Mouse (Mus musculus) liver, embryonic 15.5 days (tissue): ENCODE data around the gene Myl12a. TPM values are rescaled to one million over a fixed set of nuclear protein-coding genes. Genes with fewer than 3 reads are reported as not detected.

ENCODE experiments used
- ATAC-seq: fragments of 200-750 bp; cut with Nextera tagmentation; 2 replicates; pipeline ENCODE4 v1.8.0; 2017; ENCODE audit warnings: moderate number of reproducible peaks, mild to moderate bottlenecking, moderate library complexity; ENCODE audit not compliant: insufficient read depth
- H3K27ac ChIP-seq: fragments of 300-500 bp; sonication (generic); replicated peaks from 2 replicates; pipeline ENCODE4 v1.5.1; 2015; ENCODE audit warnings: mild to moderate bottlenecking, inconsistent platforms
- H3K27me3 ChIP-seq: fragments of 300-500 bp; sonication (generic); 2 replicates; pipeline ENCODE4 v1.6.1; 2015; ENCODE audit warnings: mild to moderate bottlenecking, inconsistent platforms
- H3K36me3 ChIP-seq: fragments of 300-500 bp; sonication (generic); replicated peaks from 2 replicates; pipeline ENCODE4 v1.6.1; 2015; ENCODE audit warnings: moderate library complexity, mild to moderate bottlenecking, inconsistent platforms
- H3K4me1 ChIP-seq: fragments of 300-500 bp; sonication (generic); replicated peaks from 2 replicates; pipeline ENCODE4 v1.6.1; 2015; ENCODE audit warnings: inconsistent platforms
- H3K4me2 ChIP-seq: fragments of 300-500 bp; sonication (generic); 2 replicates; pipeline ENCODE4 v1.6.1; 2015; ENCODE audit warnings: moderate library complexity, mild to moderate bottlenecking, inconsistent platforms
- H3K4me3 ChIP-seq: fragments of 300-500 bp; sonication (generic); replicated peaks from 2 replicates; pipeline ENCODE4 v1.5.1; 2015; ENCODE audit warnings: mild to moderate bottlenecking, inconsistent platforms
- H3K9ac ChIP-seq: fragments of 300-500 bp; sonication (generic); 2 replicates; pipeline ENCODE4 v1.6.1; 2015; ENCODE audit warnings: moderate library complexity, mild to moderate bottlenecking, inconsistent platforms
- H3K9me3 ChIP-seq: fragments of 300-500 bp; sonication (generic); replicated peaks from 2 replicates; pipeline ENCODE4 v1.6.1; 2016; ENCODE audit warnings: inconsistent platforms
- WGBS: fragments of 180-500 bp; shearing (Covaris S2); methylation state at CpG from one replicate; pipeline ENCODE4 v1.1.7; 2015; ENCODE audit warnings: mixed read lengths; ENCODE audit not compliant: insufficient replicate concordance; 5-methylcytosine and 5-hydroxymethylcytosine counted together
- polyA plus RNA-seq: library from polyadenylated mRNA; unstranded; fragments of >200 nt; fragmentation: Nextera tagmentation; extraction: Ambion mirVana; gene quantifications from 2 replicates; pipeline ENCODE4 v1.2.1, GENCODE M21; 2015

Gene Myl12a
- polyA plus RNA-seq, result 172 and 186 TPM in 2 replicates

DNA sequence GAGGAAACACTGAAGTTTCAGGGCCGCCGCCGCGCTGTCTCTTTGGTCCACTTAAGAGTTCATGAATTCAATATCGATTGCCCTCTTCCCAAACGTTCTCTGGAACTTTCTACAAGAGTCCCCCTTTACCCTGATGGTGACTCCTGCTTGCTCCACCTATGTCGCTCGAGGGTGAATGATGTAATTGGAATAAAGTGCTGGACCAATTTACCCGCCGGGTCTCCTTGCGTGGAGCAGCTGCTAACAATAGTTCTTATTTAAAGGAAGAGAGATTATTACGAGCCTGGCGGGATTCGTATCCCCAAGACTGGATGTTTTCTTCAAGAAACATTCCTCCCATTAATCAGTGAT is at the start of gene Myl12a:
Myl12a (minus strand) TSS at position 135 of the 351 bp plus-strand sequence.
- ATAC-seq, result peak; percentile 29; the same call in 1 of the 2 replicates
- Histone ChIP-seq H3K9ac (peak within 1 kb of the TSS; percentile 96), H3K36me3 (peaks cover 5% of the 10 kb centered on the region; the same call in 1 of the 2 replicates), H3K9me3 (no peaks in the 10 kb centered on the region), H3K27ac (peak within 1 kb of the TSS; percentile 98), H3K4me2 (peak within 1 kb of the TSS; percentile 81), H3K4me1 (peaks cover 50% of the 10 kb centered on the region), H3K4me3 (peak within 1 kb of the TSS; percentile 94), H3K27me3 (no peaks in the 10 kb centered on the region)
- 14% methylated on average over 14 of the region's 14 CpGs for WGBS

DNA sequence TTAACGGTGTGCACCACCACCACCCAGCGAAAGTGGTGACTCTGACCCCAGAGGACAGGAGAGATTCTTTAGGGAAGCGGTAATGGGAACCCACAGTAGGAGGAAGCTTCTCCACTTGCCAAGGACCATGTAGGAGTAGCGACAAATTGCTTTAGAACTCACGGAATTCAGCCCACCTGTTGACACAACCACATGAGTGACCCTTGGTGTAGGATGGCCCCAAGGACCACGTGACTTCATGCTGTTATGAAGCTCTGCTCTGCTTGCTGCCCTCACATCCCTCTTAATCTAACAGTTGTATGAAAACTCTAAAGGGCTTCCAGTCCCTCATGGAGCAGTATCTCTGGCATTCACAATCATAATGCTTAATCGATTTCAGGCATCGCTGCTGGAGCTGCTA is 46.6 kb upstream of the Myl12a start:
- no peak overlapping the region for H3K27ac ChIP-seq
- no peak overlapping the region for H3K4me2 ChIP-seq
- ATAC-seq, result no peak
- H3K9ac ChIP-seq, result no peak overlapping the region
- H3K4me3 ChIP-seq, result no peak overlapping the region
- H3K36me3 ChIP-seq, result no peaks in the 10 kb centered on the region
- H3K27me3 ChIP-seq, result no peaks in the 10 kb centered on the region
- WGBS, result 65% methylated on average over 8 of the region's 8 CpGs
- no peaks in the 10 kb centered on the region for H3K9me3 ChIP-seq
- no peaks in the 10 kb centered on the region for H3K4me1 ChIP-seq

DNA sequence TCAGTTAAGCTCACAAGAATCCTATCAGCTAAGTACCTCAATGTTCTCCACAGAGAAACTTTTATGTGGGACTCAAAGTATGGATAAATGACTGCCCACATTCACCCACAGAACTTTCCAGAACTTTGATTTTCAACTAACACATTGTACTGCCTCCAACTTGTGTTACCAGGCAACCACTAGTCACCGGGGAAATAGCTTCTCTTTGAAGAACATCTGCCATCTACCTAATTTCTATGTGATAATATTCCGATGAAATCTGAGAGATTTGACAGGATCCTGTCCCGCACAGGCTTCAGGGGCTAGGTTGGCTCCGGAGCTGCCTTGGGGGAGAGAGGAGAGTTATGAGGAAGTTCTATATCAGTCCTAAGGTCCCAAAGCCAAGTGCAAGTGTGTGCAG is 44.2 kb upstream of the Myl12a start:
- Histone ChIP-seq H3K9me3 (no peaks in the 10 kb centered on the region), H3K27me3 (no peaks in the 10 kb centered on the region), H3K36me3 (no peaks in the 10 kb centered on the region), H3K27ac (no peak overlapping the region), H3K4me3 (no peak overlapping the region), H3K4me2 (no peak overlapping the region), H3K4me1 (no peaks in the 10 kb centered on the region), H3K9ac (no peak overlapping the region)
- no peak for ATAC-seq
- WGBS, result 69% methylated on average over 4 of the region's 4 CpGs

DNA sequence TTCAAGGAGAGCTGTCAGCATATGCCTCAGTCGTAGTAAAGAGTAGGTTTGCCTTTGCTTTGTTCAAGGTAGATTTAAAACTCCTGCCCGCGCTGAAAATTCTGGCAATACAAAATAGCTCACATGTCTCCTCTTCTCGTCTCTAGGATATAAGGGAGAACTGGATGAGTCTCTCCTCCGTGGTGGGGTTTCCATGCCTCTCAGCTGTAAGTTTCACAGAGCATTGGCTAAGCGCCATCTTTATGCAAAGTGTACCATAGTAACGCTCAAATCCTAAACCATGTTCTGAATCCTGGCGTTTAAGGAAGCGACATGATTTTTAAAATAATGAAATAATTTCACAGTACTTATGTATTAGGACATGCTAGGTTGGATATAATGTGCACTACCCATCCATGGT is 42.9 kb upstream of the Myl12a start:
- Histone ChIP-seq H3K4me1 (no peaks in the 10 kb centered on the region), H3K4me3 (no peak overlapping the region), H3K9me3 (no peaks in the 10 kb centered on the region), H3K27ac (no peak overlapping the region), H3K36me3 (no peaks in the 10 kb centered on the region), H3K27me3 (no peaks in the 10 kb centered on the region), H3K4me2 (no peak overlapping the region), H3K9ac (no peak overlapping the region)
- WGBS, result 71% methylated on average over 9 of the region's 9 CpGs
- ATAC-seq, result no peak

DNA sequence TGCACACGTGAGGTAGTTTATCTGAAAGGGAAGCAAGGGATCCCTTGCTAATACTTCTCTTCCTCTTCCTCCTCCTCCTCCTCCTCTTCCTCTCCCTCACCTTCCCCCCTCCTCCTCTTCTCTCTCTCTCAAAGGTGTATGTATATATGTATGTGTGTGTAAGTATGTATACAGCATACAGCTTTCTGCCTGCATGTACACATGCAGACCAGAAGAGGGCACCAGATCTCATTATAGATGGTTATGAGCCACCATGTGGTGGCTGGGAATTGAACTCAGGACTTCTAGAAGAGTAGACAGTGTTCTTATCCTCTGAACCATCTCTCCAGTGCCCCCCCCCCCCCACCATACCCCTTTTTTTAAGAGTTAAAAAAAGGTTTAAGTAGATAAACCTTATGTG is 40.0 kb upstream of the Myl12a start:
- Histone ChIP-seq H3K9me3 (no peaks in the 10 kb centered on the region), H3K9ac (no peak overlapping the region), H3K4me3 (no peak overlapping the region), H3K27ac (no peak overlapping the region), H3K27me3 (no peaks in the 10 kb centered on the region), H3K4me1 (no peaks in the 10 kb centered on the region), H3K4me2 (no peak overlapping the region), H3K36me3 (no peaks in the 10 kb centered on the region)
- ATAC-seq, result no peak
- 36% methylated on average over 1 of the region's 1 CpGs for WGBS

DNA sequence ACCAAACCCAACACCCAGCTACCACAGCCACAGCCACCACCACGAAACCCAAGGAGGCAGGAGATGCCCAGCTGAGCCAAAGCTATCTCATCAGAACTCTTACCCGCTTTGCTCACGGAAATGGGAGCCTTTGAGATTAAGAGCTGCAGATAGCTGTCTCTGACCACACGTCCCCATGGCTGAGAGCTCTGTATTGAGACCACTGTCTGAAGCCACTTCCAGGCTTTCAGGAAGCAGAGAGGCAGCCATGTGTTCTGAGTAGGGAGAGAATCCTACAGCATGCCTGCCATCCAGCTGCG is 37.9 kb upstream of the Myl12a start:
- WGBS, result 23% methylated on average over 5 of the region's 5 CpGs
- Histone ChIP-seq H3K4me1 (no peaks in the 10 kb centered on the region), H3K9ac (no peak overlapping the region), H3K9me3 (no peaks in the 10 kb centered on the region), H3K27me3 (no peaks in the 10 kb centered on the region), H3K27ac (no peak overlapping the region), H3K36me3 (no peaks in the 10 kb centered on the region), H3K4me2 (no peak overlapping the region), H3K4me3 (no peak overlapping the region)
- no peak for ATAC-seq

DNA sequence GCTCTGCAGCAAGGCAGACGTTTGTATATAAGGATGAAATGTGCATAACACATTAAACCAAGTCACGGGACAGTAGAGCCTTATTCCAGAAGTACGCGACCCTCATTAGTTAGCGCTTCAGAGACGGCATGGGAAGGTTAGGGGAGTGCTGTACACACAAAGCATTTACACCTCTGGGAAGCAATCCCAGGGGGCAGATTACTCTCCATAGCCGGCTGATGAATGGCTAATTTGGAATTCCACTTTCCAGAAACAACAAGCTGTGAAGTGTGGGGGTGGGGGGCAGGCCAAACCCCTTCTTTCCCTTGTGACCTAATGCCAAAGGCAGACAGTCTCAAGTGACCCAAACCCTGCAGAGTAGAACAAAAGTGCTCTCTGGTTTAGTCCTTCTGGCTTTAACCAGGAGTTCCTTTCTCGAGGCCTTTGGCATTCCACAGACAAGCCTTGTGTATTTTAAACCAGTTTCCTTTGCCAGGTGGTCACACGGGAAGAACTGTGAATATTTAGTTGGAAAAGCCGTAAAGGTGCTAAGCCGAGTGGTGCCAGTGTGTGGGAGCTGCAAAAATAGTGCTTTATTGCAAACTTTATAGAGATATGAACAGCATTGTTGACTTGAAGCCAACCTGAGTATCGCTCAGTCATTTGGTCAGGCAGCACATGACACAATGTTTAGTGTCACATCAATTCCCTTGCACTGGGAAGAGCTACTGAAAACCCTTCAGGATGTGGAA is 37.3 kb upstream of the Myl12a start:
- no peak overlapping the region for H3K27ac ChIP-seq
- no peak overlapping the region for H3K4me3 ChIP-seq
- no peak overlapping the region for H3K4me2 ChIP-seq
- no peaks in the 10 kb centered on the region for H3K4me1 ChIP-seq
- no peaks in the 10 kb centered on the region for H3K9me3 ChIP-seq
- no peak for ATAC-seq
- H3K36me3 ChIP-seq, result no peaks in the 10 kb centered on the region
- no peak overlapping the region for H3K9ac ChIP-seq
- 63% methylated on average over 12 of the region's 12 CpGs for WGBS
- H3K27me3 ChIP-seq, result no peaks in the 10 kb centered on the region

DNA sequence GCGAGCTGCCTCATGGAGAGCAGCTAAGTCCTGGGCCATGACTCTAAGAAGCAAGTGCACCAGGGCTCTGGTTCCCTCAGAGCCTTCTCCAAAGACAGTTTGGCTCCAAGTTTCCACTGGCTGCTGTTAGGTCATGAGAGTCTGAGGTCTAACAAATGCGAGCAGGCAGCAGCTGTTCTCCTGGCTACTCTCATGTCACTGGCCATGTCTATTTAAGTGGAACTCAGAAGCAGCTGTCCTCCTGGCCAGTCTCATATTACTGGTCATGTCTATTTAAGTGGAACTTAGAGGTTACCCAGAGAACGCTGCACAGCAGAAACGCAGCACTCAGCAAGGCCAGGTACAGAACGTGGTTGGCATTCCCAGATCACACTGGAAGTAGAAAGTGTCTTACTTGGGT is 36.1 kb upstream of the Myl12a start:
- Histone ChIP-seq H3K4me2 (no peak overlapping the region), H3K9ac (no peak overlapping the region), H3K4me1 (no peaks in the 10 kb centered on the region), H3K36me3 (no peaks in the 10 kb centered on the region), H3K27ac (no peak overlapping the region), H3K27me3 (no peaks in the 10 kb centered on the region), H3K9me3 (no peaks in the 10 kb centered on the region), H3K4me3 (no peak overlapping the region)
- 71% methylated on average over 5 of the region's 5 CpGs for WGBS
- no peak for ATAC-seq

DNA sequence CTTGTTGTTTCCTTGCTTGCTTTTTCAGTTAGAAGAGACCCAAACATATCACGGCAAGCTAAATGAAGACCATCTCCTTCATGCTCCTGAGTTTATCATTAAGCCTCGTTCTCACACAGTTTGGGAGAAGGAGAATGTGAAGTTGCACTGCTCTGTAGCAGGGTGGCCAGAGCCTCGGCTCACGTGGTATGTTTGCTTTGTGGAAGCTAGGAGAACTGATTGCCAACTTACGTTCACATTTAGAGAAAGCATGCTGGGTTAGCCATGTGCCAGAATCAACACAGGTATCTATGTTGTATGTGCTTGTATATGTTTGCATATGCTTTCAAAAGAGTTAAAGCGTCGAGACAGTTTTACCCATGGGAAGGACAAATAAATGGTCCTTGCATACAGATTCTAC is 34.5 kb upstream of the Myl12a start:
- Histone ChIP-seq H3K4me1 (no peaks in the 10 kb centered on the region), H3K27ac (no peak overlapping the region), H3K9me3 (no peaks in the 10 kb centered on the region), H3K27me3 (no peaks in the 10 kb centered on the region), H3K36me3 (no peaks in the 10 kb centered on the region), H3K4me3 (no peak overlapping the region), H3K4me2 (no peak overlapping the region), H3K9ac (no peak overlapping the region)
- 72% methylated on average over 7 of the region's 7 CpGs for WGBS
- ATAC-seq, result no peak

DNA sequence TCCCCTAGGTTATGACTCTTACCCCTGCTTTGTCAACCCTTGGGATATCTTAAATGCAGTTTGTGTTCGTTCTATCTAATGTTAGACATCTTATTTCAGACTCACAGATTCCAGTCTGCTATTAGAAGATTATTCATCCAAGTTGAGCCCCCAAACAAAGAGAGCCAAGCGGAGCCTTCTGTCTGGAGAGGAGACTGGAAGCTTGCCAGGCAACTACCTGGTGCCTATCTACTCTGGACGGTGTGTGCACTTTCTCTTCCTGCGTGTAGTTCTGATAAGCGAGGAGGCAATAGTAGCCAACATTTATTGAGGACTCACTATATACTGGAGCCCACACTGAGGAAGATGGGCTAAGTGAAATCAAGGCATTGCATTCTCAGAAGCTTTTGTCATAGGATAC is 31.8 kb upstream of the Myl12a start:
- Histone ChIP-seq H3K36me3 (no peaks in the 10 kb centered on the region), H3K4me1 (no peaks in the 10 kb centered on the region), H3K27ac (no peak overlapping the region), H3K27me3 (no peaks in the 10 kb centered on the region), H3K4me3 (no peak overlapping the region), H3K9me3 (no peaks in the 10 kb centered on the region), H3K9ac (no peak overlapping the region), H3K4me2 (no peak overlapping the region)
- whole genome bisulfite sequencing, result 42% methylated on average over 5 of the region's 5 CpGs
- ATAC-seq, result no peak

DNA sequence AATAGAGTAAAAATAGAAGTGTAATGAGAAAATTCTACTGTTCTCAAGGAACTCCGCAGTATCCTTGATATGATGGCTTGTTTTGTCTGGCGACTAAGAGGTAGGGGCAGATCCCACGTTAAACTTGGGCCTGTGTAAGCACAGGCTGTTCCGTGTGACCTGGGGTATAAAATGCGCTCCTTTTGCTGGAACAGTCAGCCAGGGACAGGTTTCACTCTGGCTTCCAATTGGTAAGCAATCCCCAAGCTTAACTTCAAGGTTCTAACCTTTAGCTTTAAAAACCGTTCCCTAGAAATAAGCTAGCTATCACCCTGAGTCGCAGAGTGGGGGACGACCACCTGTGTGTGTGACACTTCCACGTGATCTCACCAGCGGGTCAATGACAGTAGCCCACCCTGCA is 30.0 kb upstream of the Myl12a start:
- Histone ChIP-seq H3K4me2 (no peak overlapping the region), H3K9ac (no peak overlapping the region), H3K4me1 (no peaks in the 10 kb centered on the region), H3K36me3 (no peaks in the 10 kb centered on the region), H3K27me3 (no peaks in the 10 kb centered on the region), H3K4me3 (no peak overlapping the region), H3K9me3 (no peaks in the 10 kb centered on the region), H3K27ac (no peak overlapping the region)
- 78% methylated on average over 10 of the region's 10 CpGs for WGBS
- no peak for ATAC-seq

DNA sequence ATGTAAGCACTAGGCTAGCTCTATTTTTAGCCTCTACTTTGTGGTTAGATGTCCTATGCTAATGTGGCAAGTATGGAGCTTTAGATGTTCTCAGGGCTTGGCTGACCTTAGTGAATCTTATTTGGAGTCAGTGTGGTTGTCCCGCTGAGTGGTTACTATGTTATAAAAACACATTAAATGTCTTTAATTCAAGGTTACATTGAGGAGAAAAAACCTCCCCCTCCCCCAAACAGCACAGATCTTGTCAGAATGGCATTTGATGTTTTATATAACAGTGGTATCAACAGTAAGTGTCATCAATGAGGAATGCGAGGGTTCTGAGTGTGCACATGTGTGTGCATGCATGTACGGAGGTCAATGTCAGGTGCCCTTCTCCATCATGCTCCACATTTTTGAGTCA is 24.5 kb upstream of the Myl12a start:
- H3K4me1 ChIP-seq, result no peaks in the 10 kb centered on the region
- no peaks in the 10 kb centered on the region for H3K9me3 ChIP-seq
- no peak overlapping the region for H3K27ac ChIP-seq
- no peaks in the 10 kb centered on the region for H3K27me3 ChIP-seq
- H3K4me2 ChIP-seq, result no peak overlapping the region
- H3K9ac ChIP-seq, result no peak overlapping the region
- H3K36me3 ChIP-seq, result no peaks in the 10 kb centered on the region
- WGBS, result 65% methylated on average over 3 of the region's 3 CpGs
- no peak for ATAC-seq
- H3K4me3 ChIP-seq, result no peak overlapping the region
